Mouse (Mus musculus) midbrain, embryonic 12.5 days (tissue): ENCODE measurements around the gene Sptlc2. TPM values are rescaled to one million over a fixed set of nuclear protein-coding genes. Genes with fewer than 3 reads are reported as not detected.

Experiments used
- ATAC-seq: fragments of 200-750 bp; cut with Nextera tagmentation; 2 replicates; pipeline ENCODE4 v1.8.0; 2017; ENCODE audit warnings: low read depth, moderate TSS enrichment, moderate library complexity; ENCODE audit not compliant: low FRiP score
- H3K27ac ChIP-seq: fragments of 300-500 bp; sonication (generic); replicated peaks from 2 replicates; pipeline ENCODE4 v1.5.1; 2016; ENCODE audit warnings: mild to moderate bottlenecking
- H3K27me3 ChIP-seq: fragments of 300-500 bp; sonication (generic); 2 replicates; pipeline ENCODE4 v1.6.1; 2016; ENCODE audit warnings: mild to moderate bottlenecking
- H3K36me3 ChIP-seq: fragments of 300-500 bp; sonication (generic); 2 replicates; pipeline ENCODE4 v1.6.1; 2016
- H3K4me1 ChIP-seq: fragments of 300-500 bp; sonication (generic); 2 replicates; pipeline ENCODE4 v1.6.1; 2016
- H3K4me2 ChIP-seq: fragments of 300-500 bp; sonication (generic); replicated peaks from 2 replicates; pipeline ENCODE4 v1.6.1; 2016; ENCODE audit warnings: mild to moderate bottlenecking, moderate library complexity
- H3K4me3 ChIP-seq: fragments of 300-500 bp; sonication (generic); 2 replicates; pipeline ENCODE4 v1.5.1; 2016; ENCODE audit warnings: mild to moderate bottlenecking
- H3K9ac ChIP-seq: fragments of 300-500 bp; sonication (generic); replicated peaks from 2 replicates; pipeline ENCODE4 v1.6.1; 2016; ENCODE audit warnings: mild to moderate bottlenecking, moderate library complexity
- H3K9me3 ChIP-seq: fragments of 300-500 bp; sonication (generic); 2 replicates; pipeline ENCODE4 v1.6.1; 2016; ENCODE audit warnings: mild to moderate bottlenecking
- WGBS: fragments of 180-500 bp; shearing (Covaris S2); methylation state at CpG from one replicate; pipeline ENCODE4 v1.1.7; 2016; 5-methylcytosine and 5-hydroxymethylcytosine counted together
- polyA plus RNA-seq: library from polyadenylated mRNA; unstranded; fragments of >200 nt; fragmentation: Nextera tagmentation; extraction: Ambion mirVana; gene quantifications from 2 replicates; pipeline ENCODE4 v1.2.1, GENCODE M21; 2016

Gene Sptlc2
- 54.8 and 65.2 TPM in 2 replicates for polyA plus RNA-seq

- peak; percentile 99 for ATAC-seq
- Histone ChIP-seq H3K27me3 (no peaks in the 10 kb centered on the region), H3K9me3 (no peaks in the 10 kb centered on the region), H3K9ac (peak within 1 kb of the TSS; percentile 91), H3K36me3 (no peaks in the 10 kb centered on the region), H3K4me3 (peak within 1 kb of the TSS; percentile 95), H3K27ac (peak within 1 kb of the TSS; percentile 58), H3K4me2 (peak within 1 kb of the TSS; percentile 99), H3K4me1 (peaks cover 18% of the 10 kb centered on the region)
- 0% methylated on average over 45 of the region's 45 CpGs for WGBS
Measured at GRCm38 (mm10) chr12:87388122-87388774, at the start of gene Sptlc2. TSS of gene Sptlc2 (minus strand) at chr12:87388355.

GRCm38 (mm10) chr12:87428885-87429284 is 40.7 kb upstream of the Sptlc2 start:
- Histone ChIP-seq H3K27ac (no peak overlapping the region), H3K27me3 (no peaks in the 10 kb centered on the region), H3K4me3 (no peak overlapping the region), H3K9ac (no peak overlapping the region), H3K4me1 (peaks cover 6% of the 10 kb centered on the region; the same call in 1 of the 2 replicates), H3K4me2 (no peak overlapping the region), H3K9me3 (no peaks in the 10 kb centered on the region), H3K36me3 (peaks cover 77% of the 10 kb centered on the region)
- no peak for ATAC-seq
- 93% methylated on average over 8 of the region's 8 CpGs for WGBS

DNA sequence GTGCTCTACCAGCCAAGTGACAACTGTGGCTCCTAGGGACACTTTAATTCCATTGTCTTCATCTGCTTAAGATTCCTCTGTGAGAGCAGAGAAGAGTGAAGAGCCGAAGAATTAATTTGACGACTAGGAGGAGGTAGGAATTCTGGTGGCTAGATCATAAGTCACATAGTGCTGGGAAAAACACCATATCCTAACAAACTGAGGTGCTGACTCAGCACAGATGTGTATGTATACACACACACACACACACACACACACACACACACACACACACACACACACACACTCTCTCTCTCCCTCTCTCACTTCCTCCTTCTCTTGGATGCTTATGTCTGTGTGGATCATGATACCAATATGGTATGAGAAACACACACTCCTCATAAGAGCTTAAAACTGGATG is 40.1 kb upstream of the Sptlc2 start:
- Histone ChIP-seq H3K4me3 (no peak overlapping the region), H3K27ac (no peak overlapping the region), H3K9me3 (no peaks in the 10 kb centered on the region), H3K36me3 (peaks cover 76% of the 10 kb centered on the region), H3K4me1 (peaks cover 8% of the 10 kb centered on the region; the same call in 1 of the 2 replicates), H3K9ac (no peak overlapping the region), H3K27me3 (no peaks in the 10 kb centered on the region), H3K4me2 (no peak overlapping the region)
- WGBS = 96% methylated on average over 2 of the region's 2 CpGs
- no peak for ATAC-seq

- H3K9ac ChIP-seq = no peak overlapping the region
- H3K9me3 ChIP-seq = no peaks in the 10 kb centered on the region
- peaks cover 65% of the 10 kb centered on the region for H3K36me3 ChIP-seq
- H3K4me2 ChIP-seq = no peak overlapping the region
- H3K27me3 ChIP-seq = no peaks in the 10 kb centered on the region
- no peak overlapping the region for H3K27ac ChIP-seq
- no peak for ATAC-seq
- no peak overlapping the region for H3K4me3 ChIP-seq
- peaks cover 8% of the 10 kb centered on the region; the same call in 1 of the 2 replicates for H3K4me1 ChIP-seq
- WGBS = 94% methylated on average over 5 of the region's 5 CpGs
Measured at GRCm38 (mm10) chr12:87426354-87427031, 38.3 kb upstream of the Sptlc2 start.

DNA sequence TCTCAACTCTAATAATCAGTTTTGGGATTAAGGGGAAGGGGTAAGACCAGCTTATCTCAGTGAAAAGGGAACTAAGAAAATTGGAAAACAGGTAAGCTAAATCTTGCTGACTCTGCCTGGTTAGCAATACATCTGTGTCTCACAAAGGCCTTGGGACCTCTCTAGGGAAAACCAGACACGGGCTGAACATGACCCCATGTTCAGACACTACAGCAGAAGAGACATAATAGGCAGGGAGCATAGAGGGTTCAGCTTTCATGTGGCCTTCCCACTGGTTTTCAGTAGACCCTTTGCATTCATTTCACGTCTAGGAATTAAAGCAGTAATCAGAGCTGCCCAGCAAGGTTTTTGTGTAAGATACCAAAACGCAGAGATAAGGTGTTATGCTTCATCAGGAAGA is 36.4 kb upstream of the Sptlc2 start:
- Histone ChIP-seq H3K27me3 (no peaks in the 10 kb centered on the region), H3K27ac (peak overlapping the region; percentile 52), H3K4me3 (no peak overlapping the region), H3K36me3 (peaks cover 46% of the 10 kb centered on the region), H3K9me3 (no peaks in the 10 kb centered on the region), H3K4me2 (no peak overlapping the region), H3K9ac (no peak overlapping the region), H3K4me1 (peaks cover 11% of the 10 kb centered on the region)
- peak; percentile 57; the same call in 1 of the 2 replicates for ATAC-seq
- WGBS = 22% methylated on average over 3 of the region's 3 CpGs

- Histone ChIP-seq H3K27me3 (no peaks in the 10 kb centered on the region), H3K4me3 (no peak overlapping the region), H3K27ac (peak overlapping the region; percentile 35; the same call in 1 of the 2 replicates), H3K9ac (no peak overlapping the region), H3K4me2 (no peak overlapping the region), H3K9me3 (no peaks in the 10 kb centered on the region), H3K36me3 (peaks cover 38% of the 10 kb centered on the region), H3K4me1 (peaks cover 19% of the 10 kb centered on the region)
- 41% methylated on average over 1 of the region's 1 CpGs for WGBS
- no peak for ATAC-seq
Measured at GRCm38 (mm10) chr12:87423700-87424099, 35.5 kb upstream of the Sptlc2 start.

- no peak for ATAC-seq
- H3K36me3 ChIP-seq = peaks cover 20% of the 10 kb centered on the region
- 80% methylated on average over 5 of the region's 5 CpGs for WGBS
- no peak overlapping the region for H3K4me2 ChIP-seq
- peaks cover 20% of the 10 kb centered on the region for H3K4me1 ChIP-seq
- no peak overlapping the region for H3K4me3 ChIP-seq
- no peak overlapping the region for H3K9ac ChIP-seq
- H3K27me3 ChIP-seq = no peaks in the 10 kb centered on the region
- H3K27ac ChIP-seq = no peak overlapping the region; the same call in 1 of the 2 replicates
- no peaks in the 10 kb centered on the region for H3K9me3 ChIP-seq
Measured at GRCm38 (mm10) chr12:87421708-87422507, 33.8 kb upstream of the Sptlc2 start.

DNA sequence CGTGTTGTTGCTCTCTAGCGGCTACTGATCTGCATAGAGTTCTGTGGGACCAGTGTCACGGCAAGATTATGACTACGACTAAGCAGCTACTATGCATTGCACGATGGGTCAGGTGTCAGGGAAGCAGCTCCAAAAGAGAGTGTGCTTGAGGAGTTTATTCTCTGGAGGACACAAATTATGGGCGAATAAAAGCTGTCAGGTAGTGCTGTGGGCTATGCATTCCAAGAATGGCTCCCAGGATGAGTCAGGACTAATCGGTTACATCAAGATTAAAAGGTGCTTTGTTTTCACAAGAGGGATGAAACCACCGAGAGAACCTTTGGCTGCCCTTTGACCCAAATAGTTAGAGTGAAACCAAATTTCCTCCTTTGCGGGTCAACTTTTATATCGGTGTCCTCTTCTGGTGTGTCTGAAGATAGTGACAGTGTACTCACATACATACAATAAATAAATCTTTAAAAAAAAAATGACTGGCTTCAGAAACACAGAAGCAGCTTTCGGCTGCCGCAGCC is 31.9 kb upstream of the Sptlc2 start:
- Histone ChIP-seq H3K36me3 (peaks cover 11% of the 10 kb centered on the region; the same call in 1 of the 2 replicates), H3K4me3 (no peak overlapping the region), H3K9me3 (no peaks in the 10 kb centered on the region), H3K4me2 (no peak overlapping the region), H3K9ac (no peak overlapping the region), H3K4me1 (peaks cover 20% of the 10 kb centered on the region), H3K27me3 (no peaks in the 10 kb centered on the region), H3K27ac (peak overlapping the region; percentile 73)
- WGBS = 80% methylated on average over 12 of the region's 12 CpGs
- ATAC-seq = no peak

GRCm38 (mm10) chr12:87418921-87419320 is 30.8 kb upstream of the Sptlc2 start:
- H3K27me3 ChIP-seq = no peaks in the 10 kb centered on the region
- H3K27ac ChIP-seq = peak overlapping the region; percentile 73
- peaks cover 11% of the 10 kb centered on the region; the same call in 1 of the 2 replicates for H3K36me3 ChIP-seq
- H3K9me3 ChIP-seq = no peaks in the 10 kb centered on the region
- H3K9ac ChIP-seq = no peak overlapping the region
- H3K4me2 ChIP-seq = no peak overlapping the region
- WGBS = 54% methylated on average over 5 of the region's 5 CpGs
- H3K4me1 ChIP-seq = peaks cover 14% of the 10 kb centered on the region
- ATAC-seq = peak; percentile 75
- H3K4me3 ChIP-seq = no peak overlapping the region

DNA sequence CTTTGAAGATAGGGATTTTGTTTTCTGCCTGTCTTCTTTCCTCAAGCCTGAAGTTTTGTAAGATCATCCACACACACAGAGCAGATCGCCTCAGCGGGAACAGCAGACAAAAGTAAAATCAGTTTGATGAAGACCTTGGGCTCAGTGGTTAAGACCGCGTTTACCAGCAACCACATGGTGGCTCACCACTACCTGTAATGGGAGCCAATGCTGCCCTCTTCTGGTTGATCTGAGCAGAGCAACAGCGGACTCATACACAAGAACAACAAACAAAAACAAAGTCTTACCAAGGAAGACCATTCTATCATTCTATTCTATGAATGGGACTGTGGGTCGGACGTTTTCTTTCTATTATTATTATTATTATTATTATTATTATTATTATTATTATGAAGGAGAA is 28.5 kb upstream of the Sptlc2 start:
- H3K4me2 ChIP-seq = no peak overlapping the region
- H3K9me3 ChIP-seq = no peaks in the 10 kb centered on the region
- no peak overlapping the region for H3K27ac ChIP-seq
- peaks cover 12% of the 10 kb centered on the region for H3K4me1 ChIP-seq
- H3K9ac ChIP-seq = no peak overlapping the region
- WGBS = 40% methylated on average over 7 of the region's 7 CpGs
- no peaks in the 10 kb centered on the region for H3K27me3 ChIP-seq
- H3K36me3 ChIP-seq = no peaks in the 10 kb centered on the region
- no peak for ATAC-seq
- no peak overlapping the region for H3K4me3 ChIP-seq

- ATAC-seq = no peak
- H3K36me3 ChIP-seq = no peaks in the 10 kb centered on the region
- no peak overlapping the region for H3K4me3 ChIP-seq
- H3K9me3 ChIP-seq = no peaks in the 10 kb centered on the region
- H3K27me3 ChIP-seq = no peaks in the 10 kb centered on the region
- no peak overlapping the region for H3K9ac ChIP-seq
- H3K4me1 ChIP-seq = peaks cover 12% of the 10 kb centered on the region
- H3K27ac ChIP-seq = no peak overlapping the region
- H3K4me2 ChIP-seq = no peak overlapping the region
- WGBS = 83% methylated on average over 4 of the region's 4 CpGs
Measured at GRCm38 (mm10) chr12:87415358-87415757, 27.2 kb upstream of the Sptlc2 start.
